Mouse (Mus musculus) layer of hippocampus, adult 8-10 months (tissue): Measurements from ENCODE around the gene Dao. TPM values are rescaled to one million over a fixed set of nuclear protein-coding genes. Genes with fewer than 3 reads are reported as not detected.

Source experiments
- DNase-seq, 2 experiments: peaks; one replicate each; pipeline ENCODE4 v3.0.0; 2022; ENCODE audit warnings: low spot score in 2 of 2
- total RNA-seq, 4 experiments: library from RNA; stranded (reverse); gene quantifications; 2 replicates each; pipeline ENCODE4 v1.2.4; 2022

Dao gene
- total RNA-seq, 4 experiments from 2014 or later: 0.31 TPM; not detected in 3

GRCm38 (mm10) chr5:113981843-113982242, 21.7 kb upstream of the Dao start:
- no peak for DNase-seq

- DNase-seq: no peak
Observed at GRCm38 (mm10) chr5:113983541-113983940, 20.0 kb upstream of the Dao start.

- no peak for DNase-seq
Observed at GRCm38 (mm10) chr5:113984025-113984740, 19.3 kb upstream of the Dao start.

GRCm38 (mm10) chr5:113985737-113986136, 17.8 kb upstream of the Dao start:
- DNase-seq: no peak

GRCm38 (mm10) chr5:113986182-113986961, 17.1 kb upstream of the Dao start:
- DNase-seq: peak in 1 of 2 experiments; percentile 25

- no peak for DNase-seq
Observed at GRCm38 (mm10) chr5:113989437-113990024, 14.0 kb upstream of the Dao start.

- no peak for DNase-seq
Observed at GRCm38 (mm10) chr5:113990593-113990992, 12.9 kb upstream of the Dao start.

- DNase-seq: no peak
Observed at GRCm38 (mm10) chr5:113991141-113991540, 12.4 kb upstream of the Dao start.

GRCm38 (mm10) chr5:113992339-113992831, 11.1 kb upstream of the Dao start:
- no peak for DNase-seq

- DNase-seq: peak; percentile 28 to 47
Observed at GRCm38 (mm10) chr5:113993031-113993486, 10.4 kb upstream of the Dao start.

GRCm38 (mm10) chr5:113993487-113994465, 9.7 kb upstream of the Dao start, which contains the start of gene Ssh1:
Gene Ssh1, minus strand, starts transcription at chr5:113993894.
- DNase-seq: peak; percentile 40 to 85

- no peak for DNase-seq
Observed at GRCm38 (mm10) chr5:113996458-113996857, 7.0 kb upstream of the Dao start.

- no peak for DNase-seq
Observed at GRCm38 (mm10) chr5:113999382-113999781, 4.1 kb upstream of the Dao start.

- no peak for DNase-seq
Observed at GRCm38 (mm10) chr5:114004573-114004972, 1.1 kb downstream of the Dao start.

- DNase-seq: no peak
Observed at GRCm38 (mm10) chr5:114005100-114005499, 1.6 kb downstream of the Dao start.

GRCm38 (mm10) chr5:114006974-114007373, 3.5 kb downstream of the Dao start:
- no peak for DNase-seq

- DNase-seq: no peak
Observed at GRCm38 (mm10) chr5:114007753-114008453, 4.4 kb downstream of the Dao start.

- no peak for DNase-seq
Observed at GRCm38 (mm10) chr5:114009049-114009448, 5.5 kb downstream of the Dao start.

- no peak for DNase-seq
Observed at GRCm38 (mm10) chr5:114015121-114015520, 11.6 kb downstream of the Dao start.

- no peak for DNase-seq
Observed at GRCm38 (mm10) chr5:114024390-114024789, 20.9 kb downstream of the Dao start.
